Mouse (Mus musculus) kidney, postnatal 25 days (tissue): ENCODE results near the gene Gm17349.

Experiments used
- DNase-seq, 2 experiments: peaks; one replicate each; pipeline ENCODE4 v3.0.0; 2021; ENCODE audit warnings: mixed read lengths in 2 of 2

Gm17349 gene

DNA sequence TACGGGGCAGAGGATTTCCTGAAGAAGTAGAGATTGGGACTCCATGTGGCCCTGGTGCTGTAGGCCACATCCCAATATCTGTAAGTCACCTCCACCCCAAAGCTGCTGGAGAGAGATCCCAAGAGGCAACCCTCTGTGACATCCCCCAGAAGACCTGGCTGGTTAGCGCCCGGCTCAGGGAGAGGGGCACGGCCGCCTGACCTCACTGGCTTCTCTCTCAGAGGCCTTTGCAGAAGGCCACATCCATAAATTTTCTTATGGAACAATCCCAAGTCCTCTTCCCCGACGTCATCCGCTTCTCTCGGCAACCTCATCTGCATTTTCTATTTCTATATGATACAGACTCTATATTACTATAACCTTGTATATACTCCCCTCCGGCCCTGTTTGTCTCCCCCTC, 5.6 kb downstream of the Gm17349 start:
- DNase-seq = no peak

GRCm38 (mm10) chr15:99698533-99699085, 6.7 kb downstream of the Gm17349 start:
- DNase-seq = peak in 1 of 2 experiments; percentile 46

DNA sequence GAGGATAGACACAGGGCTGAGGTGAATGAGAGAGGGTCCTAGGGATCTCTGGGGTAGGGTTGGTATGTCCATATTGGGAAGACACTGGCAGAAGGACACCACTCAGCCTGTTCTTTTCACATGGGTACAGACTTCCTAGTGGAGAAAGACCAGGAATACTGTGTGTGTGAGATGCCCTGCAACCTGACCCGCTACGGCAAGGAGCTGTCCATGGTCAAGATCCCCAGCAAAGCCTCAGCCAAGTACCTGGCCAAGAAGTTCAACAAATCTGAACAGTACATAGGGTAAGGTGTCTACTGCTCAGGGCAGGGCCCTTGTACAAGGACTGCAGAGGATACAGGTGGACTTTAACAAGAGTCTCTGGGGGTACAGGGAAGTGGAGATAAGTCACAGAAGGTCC, 8.0 kb downstream of the Gm17349 start:
- DNase-seq = no peak

DNA sequence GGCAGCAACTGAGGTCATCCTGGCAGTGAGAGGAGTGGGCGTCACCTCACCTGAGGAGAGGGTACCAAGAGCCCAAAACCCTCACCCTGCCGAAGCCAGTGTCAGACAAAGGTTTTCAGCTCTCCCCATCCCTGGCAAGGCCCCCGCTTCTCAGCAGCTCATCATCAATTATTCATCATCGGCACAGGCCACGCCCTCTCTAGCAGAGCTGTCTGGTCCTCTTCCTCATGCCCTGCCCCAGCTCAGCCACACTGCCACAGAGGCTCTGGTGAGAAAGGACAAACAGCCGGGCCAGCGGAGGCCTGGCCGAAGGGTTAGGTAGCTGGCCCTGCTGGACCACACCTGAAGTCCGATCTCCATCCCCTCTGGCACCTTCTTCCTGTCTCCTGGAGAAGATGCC, 13.3 kb downstream of the Gm17349 start:
- DNase-seq = no peak

GRCm38 (mm10) chr15:99690924-99691323, 14.4 kb downstream of the Gm17349 start:
- peak in 1 of 2 experiments; percentile 55 for DNase-seq

DNA sequence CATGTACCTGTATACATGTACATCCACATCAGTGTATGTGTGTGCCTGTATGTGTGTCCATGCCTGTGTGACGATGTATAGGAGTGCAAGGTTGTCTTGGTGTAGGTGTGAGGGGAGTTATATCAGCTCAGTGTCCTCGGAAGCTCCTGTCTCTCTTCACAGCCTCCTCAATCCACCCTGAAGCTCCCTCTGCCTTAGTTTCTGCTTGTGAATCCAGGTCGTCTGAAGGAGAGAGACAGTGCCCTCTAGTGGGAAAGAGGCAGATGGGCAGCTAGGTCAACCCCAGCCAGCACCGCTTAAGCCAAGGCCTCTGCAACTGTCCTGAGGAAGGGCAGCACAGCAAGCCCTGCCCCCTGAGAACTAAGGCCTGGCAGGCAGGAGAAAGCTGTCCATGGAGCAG, 16.6 kb downstream of the Gm17349 start:
- DNase-seq = peak; percentile 56

GRCm38 (mm10) chr15:99684156-99684555, 21.1 kb downstream of the Gm17349 start:
- DNase-seq = no peak

DNA sequence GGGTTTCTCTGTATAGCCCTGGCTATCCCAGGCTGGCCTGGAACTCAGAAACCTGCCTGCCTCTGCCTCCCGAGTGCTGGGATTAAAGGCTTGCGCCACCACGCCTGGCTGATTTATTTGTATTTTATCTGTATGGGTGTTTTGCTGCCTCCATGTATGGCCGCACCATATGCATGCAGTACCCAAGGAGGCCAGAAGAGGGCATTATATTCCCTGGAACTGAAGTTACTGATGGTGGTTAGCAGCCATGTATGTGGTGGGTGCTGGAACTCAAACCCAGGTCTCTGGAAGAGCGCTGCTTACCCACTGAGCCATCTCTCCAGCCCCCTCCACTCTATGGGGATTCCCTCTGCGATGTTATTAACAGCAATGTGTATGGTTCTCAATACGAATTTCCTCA, 22.4 kb downstream of the Gm17349 start:
- DNase-seq = peak in 1 of 2 experiments; percentile 21

GRCm38 (mm10) chr15:99679008-99679407, 26.3 kb downstream of the Gm17349 start:
- no peak for DNase-seq

GRCm38 (mm10) chr15:99678063-99678800, 27.1 kb downstream of the Gm17349 start:
- peak in 1 of 2 experiments; percentile 43 for DNase-seq

- DNase-seq = no peak
These were observed 28.2 kb downstream of the Gm17349 start for GRCm38 (mm10) chr15:99677089-99677488.

DNA sequence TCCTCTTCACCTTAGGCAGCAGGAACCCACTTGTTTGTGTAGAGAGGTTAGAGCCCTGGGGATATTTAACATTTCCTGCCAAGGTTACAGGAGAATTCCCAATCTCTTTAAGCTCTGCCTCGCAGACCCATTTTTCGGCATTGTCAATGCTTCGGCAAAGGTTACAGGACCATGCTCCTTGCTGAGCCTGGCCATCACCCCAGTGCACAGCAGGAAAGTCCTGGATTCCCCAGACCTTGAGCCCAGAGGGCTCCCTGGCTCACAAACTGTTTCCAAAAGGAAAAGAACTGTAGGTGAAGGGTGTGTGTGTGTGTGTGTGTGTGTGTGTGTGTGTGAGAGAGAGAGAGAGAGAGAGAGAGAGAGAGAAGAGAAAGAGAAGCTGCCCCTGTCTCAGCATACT, 30.4 kb downstream of the Gm17349 start:
- no peak for DNase-seq

- no peak for DNase-seq
These were observed 33.5 kb downstream of the Gm17349 start for GRCm38 (mm10) chr15:99671783-99672182.

- no peak for DNase-seq
These were observed 34.2 kb downstream of the Gm17349 start for GRCm38 (mm10) chr15:99670964-99671670.

GRCm38 (mm10) chr15:99670154-99670821, 35.0 kb downstream of the Gm17349 start, which contains the start of gene Asic1:
Gene Asic1, plus strand, starts transcription at chr15:99670368.
- peak; percentile 54 to 78 for DNase-seq

GRCm38 (mm10) chr15:99669392-99669791, 35.9 kb downstream of the Gm17349 start:
- no peak for DNase-seq

GRCm38 (mm10) chr15:99668881-99669280, 36.4 kb downstream of the Gm17349 start:
- DNase-seq = peak; percentile 81

GRCm38 (mm10) chr15:99667544-99667943, 37.7 kb downstream of the Gm17349 start:
- no peak for DNase-seq

GRCm38 (mm10) chr15:99664600-99665451, 40.5 kb downstream of the Gm17349 start:
- DNase-seq = peak; percentile 18 to 50

DNA sequence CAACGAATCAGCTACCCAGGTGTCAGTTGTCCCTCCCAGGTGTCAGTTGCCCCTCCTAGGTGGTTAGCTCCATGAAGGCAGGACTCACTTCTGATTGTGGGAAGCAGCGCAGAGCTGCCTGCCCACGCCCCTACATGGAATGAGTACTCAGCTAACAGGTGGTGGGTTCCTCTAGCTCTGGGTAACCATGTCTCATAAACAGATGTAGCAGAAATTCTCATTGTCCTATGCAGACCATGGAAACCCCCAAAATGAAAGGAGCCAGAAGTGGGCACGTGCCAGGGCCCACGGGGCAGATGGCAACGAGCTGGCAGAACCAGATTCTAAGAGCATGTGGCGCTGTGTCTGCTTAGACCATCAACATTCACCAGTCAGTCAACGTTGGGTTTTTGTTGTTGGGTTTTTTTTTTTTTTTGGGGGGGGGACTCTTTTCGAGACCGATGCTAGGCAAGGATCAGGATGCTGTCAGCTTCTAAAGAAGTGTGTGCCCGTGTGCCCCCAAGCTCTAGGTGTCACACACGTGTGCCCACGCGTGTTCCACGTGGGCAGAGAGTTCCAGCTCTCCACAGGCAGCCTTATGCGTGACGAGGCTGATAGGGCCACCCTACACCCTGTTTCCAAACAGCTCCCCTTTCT, 41.2 kb downstream of the Gm17349 start:
- no peak for DNase-seq

DNA sequence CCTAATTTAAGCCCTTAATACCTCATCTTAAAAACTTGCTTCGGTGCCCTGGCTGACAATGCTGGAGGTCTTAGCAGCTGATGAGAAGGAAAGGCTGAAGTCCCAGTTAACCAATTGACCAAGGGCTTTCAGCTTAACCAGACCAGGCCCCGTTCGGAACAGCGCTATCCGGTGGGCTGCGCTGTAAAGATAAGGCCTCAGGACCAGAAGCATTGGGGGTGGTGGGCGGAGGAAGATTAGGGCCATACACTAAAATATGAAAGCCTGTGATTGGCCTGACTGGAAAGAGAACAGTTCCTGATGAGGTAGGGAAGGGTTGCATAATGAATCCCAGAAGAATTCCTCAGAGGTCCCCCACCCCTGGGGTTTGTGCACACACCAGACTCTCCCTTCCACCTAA, 42.9 kb downstream of the Gm17349 start:
- no peak for DNase-seq
